Mouse (Mus musculus) kidney, adult 2 months (tissue): ENCODE measurements around the gene Atf5. TPM values are rescaled to one million over a fixed set of nuclear protein-coding genes. Genes with fewer than 3 reads are reported as not detected.
A peak's percentile ranks its signal among the peaks of the same experiment; 100 is the strongest.

Experiments
- DNase-seq: peaks from one replicate; pipeline ENCODE4 v3.0.0; 2021
- H3K27ac ChIP-seq: fragments of 200-500 bp; 2 replicates; pipeline ENCODE4 v1.5.1; 2012; ENCODE audit warnings: low read depth, low read length, control low read depth, inconsistent platforms; ENCODE audit not compliant: insufficient read depth
- H3K27me3 ChIP-seq: fragments of 200-500 bp; replicated peaks from 2 replicates; pipeline ENCODE4 v1.6.1; 2012; ENCODE audit warnings: mild to moderate bottlenecking, moderate library complexity, low read length, inconsistent platforms; ENCODE audit not compliant: control insufficient read depth, insufficient read depth
- H3K36me3 ChIP-seq: fragments of 200-500 bp; 2 replicates; pipeline ENCODE4 v1.6.1; 2012; ENCODE audit warnings: mild to moderate bottlenecking, moderate library complexity, low read length, inconsistent platforms; ENCODE audit not compliant: control insufficient read depth, insufficient read depth
- H3K4me1 ChIP-seq: fragments of 200-500 bp; 2 replicates; pipeline ENCODE4 v1.6.1; 2011; ENCODE audit warnings: low read length; ENCODE audit not compliant: control insufficient read depth, insufficient read depth
- H3K4me3 ChIP-seq: fragments of 200-500 bp; 2 replicates; pipeline ENCODE4 v1.5.1; 2011; ENCODE audit warnings: mild to moderate bottlenecking, low read depth, low read length, control low read depth; ENCODE audit not compliant: insufficient read depth
- CTCF ChIP-seq: fragments of 200-500 bp; conservative IDR thresholded peaks from 2 replicates; pipeline ENCODE4 v1.5.1; 2011; ENCODE audit warnings: low read depth, mild to moderate bottlenecking, control low read depth, low read length, moderate library complexity, mixed read lengths; ENCODE audit not compliant: insufficient read depth, insufficient read length
- POLR2A ChIP-seq: fragments of 200-500 bp; IDR thresholded peaks from one replicate; pipeline ENCODE4 v1.6.1; 2011; ENCODE audit warnings: low read depth, low read length, control low read depth
- WGBS: fragments of 180-500 bp; shearing (Covaris S2); methylation state at CpG from one replicate; pipeline ENCODE4 v1.1.7; 2018; 5-methylcytosine and 5-hydroxymethylcytosine counted together
- polyA plus RNA-seq: library from polyadenylated mRNA; depleted of rRNA; stranded (reverse); fragments of >200 nt; gene quantifications from 2 replicates; pipeline ENCODE4 v1.2.3, GENCODE M21; 2012

The Atf5 gene
- polyA plus RNA-seq, 1 experiment: 42.1 TPM

DNA sequence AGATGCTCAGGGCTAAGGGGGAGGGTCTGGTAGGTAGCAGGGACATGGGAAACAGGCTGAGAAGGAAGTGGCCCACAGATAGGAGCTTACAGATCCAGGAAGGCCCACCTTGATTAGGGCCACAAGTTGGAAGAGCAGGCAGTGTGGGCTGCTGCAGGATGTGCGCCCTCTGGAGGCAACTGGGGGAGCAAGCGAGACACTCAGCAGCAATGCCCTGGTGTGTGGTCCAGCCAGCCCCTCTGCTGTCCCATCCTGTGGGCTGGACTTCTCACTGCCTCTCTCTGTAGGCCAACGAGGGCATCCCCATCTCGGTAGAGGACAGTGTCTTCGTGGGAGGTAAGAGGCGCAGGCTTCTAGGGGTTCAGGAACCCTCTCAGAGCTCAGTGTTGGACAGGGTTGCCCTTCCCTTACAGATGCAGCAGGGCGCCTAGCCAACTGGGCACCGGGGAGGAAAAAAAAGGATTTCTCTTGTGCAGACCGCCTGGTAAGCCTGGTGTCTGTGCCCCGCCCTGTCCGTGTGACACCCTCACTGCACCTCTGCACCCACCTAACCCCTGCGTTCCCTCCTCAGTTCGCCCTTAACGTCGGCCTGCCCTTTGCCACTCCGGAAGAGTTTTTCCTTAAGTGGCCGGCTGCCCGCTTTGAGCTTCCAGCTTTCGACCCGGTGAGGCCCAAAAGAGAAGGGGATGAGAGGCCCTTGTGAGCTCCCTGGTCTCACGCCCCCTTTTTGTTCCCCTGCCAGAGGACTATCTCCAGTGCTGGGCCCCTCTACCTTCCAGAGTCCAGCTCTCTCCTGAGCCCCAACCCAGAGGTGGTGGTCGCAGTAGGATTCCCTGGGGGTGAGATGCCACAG is 44.3 kb upstream of the Atf5 start:
- Histone ChIP-seq H3K27me3 (no peaks in the 10 kb centered on the region), H3K36me3 (no peaks in the 10 kb centered on the region), H3K27ac (no peak overlapping the region), H3K4me3 (no peak overlapping the region), H3K4me1 (peaks cover 4% of the 10 kb centered on the region; the same call in 1 of the 2 replicates)
- TF ChIP-seq POLR2A: no peak
- peak; percentile 85 for TF ChIP-seq CTCF
- WGBS: 54% methylated on average over 22 of the region's 22 CpGs
- peak; percentile 65 for DNase-seq

DNA sequence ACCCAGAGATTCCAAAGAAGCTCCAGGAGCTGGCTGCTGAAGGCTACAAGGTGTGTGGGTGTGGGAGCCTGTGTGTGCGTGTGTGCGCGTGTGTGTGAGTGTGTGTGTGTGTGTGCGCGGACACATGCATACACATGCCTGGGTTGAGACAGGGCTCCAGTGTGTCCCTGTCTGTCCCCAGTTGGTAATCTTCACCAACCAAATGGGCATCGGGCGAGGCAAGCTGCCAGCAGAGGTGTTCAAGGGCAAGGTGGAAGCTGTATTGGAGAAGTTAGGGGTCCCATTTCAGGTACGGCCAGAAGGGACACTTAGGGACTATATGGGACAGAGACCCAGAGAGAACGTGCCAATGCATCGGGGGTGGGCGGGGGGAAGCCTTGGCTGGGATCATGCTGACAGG is 43.4 kb upstream of the Atf5 start:
- Histone ChIP-seq H3K27me3 (no peaks in the 10 kb centered on the region), H3K27ac (no peak overlapping the region), H3K36me3 (no peaks in the 10 kb centered on the region), H3K4me3 (no peak overlapping the region), H3K4me1 (peaks cover 9% of the 10 kb centered on the region; the same call in 1 of the 2 replicates)
- no peak for TF ChIP-seq CTCF
- no peak for TF ChIP-seq POLR2A
- WGBS: 92% methylated on average over 11 of the region's 11 CpGs
- no peak for DNase-seq

DNA sequence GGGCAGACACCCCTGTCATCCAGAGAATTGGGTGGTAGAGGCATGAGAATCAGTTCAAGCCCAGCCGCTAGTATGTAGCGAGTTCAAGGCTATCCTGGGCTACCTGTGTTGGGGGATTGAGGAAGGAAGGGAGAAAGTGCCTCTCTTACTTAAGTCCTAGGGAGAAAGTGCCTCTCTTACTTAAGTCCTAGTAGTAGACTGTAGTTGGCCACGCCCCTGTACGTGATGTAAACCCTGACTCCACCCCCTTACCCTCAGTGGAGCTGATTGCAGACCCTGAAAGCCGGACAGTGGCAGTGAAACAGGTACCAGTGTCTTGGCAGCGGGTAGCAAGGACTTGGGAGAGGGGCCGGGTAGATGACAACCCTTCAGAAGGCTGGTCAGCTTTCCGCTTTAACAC is 41.4 kb upstream of the Atf5 start:
- H3K4me1 ChIP-seq: peaks cover 13% of the 10 kb centered on the region; the same call in 1 of the 2 replicates
- TF ChIP-seq CTCF: no peak
- no peak for TF ChIP-seq POLR2A
- peak; percentile 52 for DNase-seq
- H3K27ac ChIP-seq: no peak overlapping the region
- 26% methylated on average over 8 of the region's 8 CpGs for WGBS
- H3K27me3 ChIP-seq: no peaks in the 10 kb centered on the region
- H3K4me3 ChIP-seq: peak overlapping the region; percentile 77
- H3K36me3 ChIP-seq: no peaks in the 10 kb centered on the region

DNA sequence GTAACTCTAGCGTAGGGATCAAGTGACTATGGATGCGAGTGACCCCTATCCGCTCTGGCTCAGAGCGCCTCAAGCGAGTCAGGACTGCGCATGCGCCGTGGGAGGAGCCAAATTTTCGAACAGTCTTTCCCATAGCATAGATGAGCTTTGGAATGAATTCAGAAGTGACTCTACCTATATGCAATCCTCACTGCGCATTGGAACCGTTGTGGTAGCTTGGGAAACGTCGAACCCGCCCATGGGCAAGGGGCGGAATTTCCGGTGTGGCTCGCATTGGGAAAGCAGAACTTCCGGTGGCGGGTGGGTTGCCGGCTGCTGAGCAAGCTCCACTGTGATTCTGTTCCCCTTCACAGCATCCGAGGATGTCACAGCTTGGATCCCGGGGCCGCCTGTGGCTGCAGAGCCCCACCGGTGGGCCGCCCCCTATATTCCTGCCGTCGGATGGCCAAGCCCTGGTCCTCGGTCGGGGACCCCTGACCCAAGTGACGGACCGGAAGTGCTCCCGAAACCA is 40.6 kb upstream of the Atf5 start, which contains the start of gene Pnkp:
TSS of gene Pnkp (plus strand) at position 98 of the 511 bp plus-strand sequence.
- H3K36me3 ChIP-seq: no peaks in the 10 kb centered on the region
- peak; percentile 90 for DNase-seq
- peak within 1 kb of the TSS; percentile 62 for H3K27ac ChIP-seq
- TF ChIP-seq CTCF: no peak
- TF ChIP-seq POLR2A: no peak
- WGBS: under 1% methylated on average over 32 of the region's 32 CpGs
- no peaks in the 10 kb centered on the region for H3K27me3 ChIP-seq
- peaks cover 13% of the 10 kb centered on the region; the same call in 1 of the 2 replicates for H3K4me1 ChIP-seq
- H3K4me3 ChIP-seq: peak within 1 kb of the TSS; percentile 77

DNA sequence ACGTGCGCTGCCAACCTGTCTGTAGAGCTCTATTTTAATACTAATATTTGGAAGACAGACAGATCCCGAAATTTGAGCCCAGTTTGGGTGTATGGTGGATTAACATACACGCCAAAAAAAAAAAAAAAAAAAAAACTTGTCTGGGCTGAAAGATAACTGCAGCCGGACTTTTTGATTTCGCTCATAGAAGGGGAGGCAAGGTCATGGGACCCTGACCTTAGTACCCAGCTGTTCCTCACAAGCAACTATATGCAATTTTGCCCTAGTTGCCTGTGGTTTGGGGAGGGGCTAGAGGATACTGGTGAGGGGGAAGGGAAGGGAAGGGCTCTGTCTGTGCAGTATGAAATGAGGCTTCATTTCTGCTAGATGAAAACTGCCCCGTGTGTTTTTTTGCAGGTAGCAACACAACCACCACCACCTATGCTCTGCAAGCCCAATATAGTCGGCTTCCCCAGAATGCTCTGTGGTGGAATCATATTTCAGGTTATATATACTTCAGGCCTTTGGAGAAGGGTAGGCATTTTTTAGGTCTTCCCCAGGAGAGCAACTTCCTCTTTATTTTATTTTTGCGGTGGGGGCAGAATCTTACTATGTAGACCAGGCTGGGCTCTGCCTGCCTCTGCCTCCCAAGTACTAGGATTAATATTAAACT is 39.9 kb upstream of the Atf5 start:
- H3K4me3 ChIP-seq: peak overlapping the region; percentile 77
- no peaks in the 10 kb centered on the region for H3K27me3 ChIP-seq
- H3K36me3 ChIP-seq: no peaks in the 10 kb centered on the region
- peaks cover 13% of the 10 kb centered on the region for H3K4me1 ChIP-seq
- TF ChIP-seq CTCF (no peak), POLR2A (no peak)
- 58% methylated on average over 9 of the region's 9 CpGs for WGBS
- no peak overlapping the region for H3K27ac ChIP-seq
- no peak for DNase-seq

DNA sequence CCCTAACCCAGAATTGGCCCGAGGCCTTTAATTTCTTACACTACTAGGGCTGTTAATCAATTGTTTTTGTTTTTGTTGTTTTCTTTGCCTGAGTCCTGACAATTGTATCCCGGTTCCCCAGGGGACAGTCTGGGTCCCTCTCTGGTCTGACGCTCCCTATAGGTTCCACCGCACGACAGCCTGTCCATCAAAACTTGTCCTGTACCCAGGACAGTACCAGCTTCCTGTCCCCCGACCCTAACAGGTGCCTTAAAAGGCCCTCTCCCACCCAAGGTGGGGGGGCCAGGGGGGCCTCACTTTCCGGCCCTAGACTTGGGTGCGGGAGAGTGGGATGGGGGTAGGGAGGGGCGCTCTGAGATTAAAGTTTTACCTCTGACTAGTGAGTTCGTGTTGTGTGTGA is 38.6 kb upstream of the Atf5 start:
- Histone ChIP-seq H3K27me3 (no peaks in the 10 kb centered on the region), H3K27ac (peak overlapping the region; percentile 99), H3K36me3 (no peaks in the 10 kb centered on the region), H3K4me1 (peaks cover 22% of the 10 kb centered on the region), H3K4me3 (peak overlapping the region; percentile 84)
- TF ChIP-seq CTCF (no peak), POLR2A (no peak)
- no peak for DNase-seq
- WGBS: 18% methylated on average over 10 of the region's 10 CpGs
